Mouse (Mus musculus) midbrain, embryonic 15.5 days (tissue): Measurements from ENCODE around the gene Zfp541. TPM values are rescaled to one million over a fixed set of nuclear protein-coding genes. Genes with fewer than 3 reads are reported as not detected.

ENCODE experiments used
- ATAC-seq: fragments of 200-750 bp; cut with Nextera tagmentation; replicated peaks from 2 replicates; pipeline ENCODE4 v1.8.0; 2017; ENCODE audit warnings: moderate TSS enrichment
- H3K27ac ChIP-seq: fragments of 300-500 bp; sonication (generic); 2 replicates; pipeline ENCODE4 v1.5.1; 2015; ENCODE audit warnings: mild to moderate bottlenecking, inconsistent platforms
- H3K27me3 ChIP-seq: fragments of 300-500 bp; sonication (generic); replicated peaks from 2 replicates; pipeline ENCODE4 v1.6.1; 2015; ENCODE audit warnings: inconsistent platforms
- H3K36me3 ChIP-seq: fragments of 300-500 bp; sonication (generic); replicated peaks from 2 replicates; pipeline ENCODE4 v1.6.1; 2015; ENCODE audit warnings: inconsistent platforms
- H3K4me1 ChIP-seq: fragments of 300-500 bp; sonication (generic); 2 replicates; pipeline ENCODE4 v1.6.1; 2015; ENCODE audit warnings: inconsistent platforms
- H3K4me2 ChIP-seq: fragments of 300-500 bp; sonication (generic); 2 replicates; pipeline ENCODE4 v1.6.1; 2015; ENCODE audit warnings: inconsistent platforms, mild to moderate bottlenecking, moderate library complexity
- H3K4me3 ChIP-seq: fragments of 300-500 bp; sonication (generic); 2 replicates; pipeline ENCODE4 v1.5.1; 2015; ENCODE audit warnings: mild to moderate bottlenecking, inconsistent platforms
- H3K9ac ChIP-seq: fragments of 300-500 bp; sonication (generic); 2 replicates; pipeline ENCODE4 v1.6.1; 2015; ENCODE audit warnings: mild to moderate bottlenecking, inconsistent platforms
- H3K9me3 ChIP-seq: fragments of 300-500 bp; sonication (generic); 2 replicates; pipeline ENCODE4 v1.6.1; 2016; ENCODE audit warnings: inconsistent platforms
- WGBS: fragments of 180-500 bp; shearing (Covaris S2); methylation state at CpG from one replicate; pipeline ENCODE4 v1.1.7; 2015; ENCODE audit warnings: mixed read lengths; 5-methylcytosine and 5-hydroxymethylcytosine counted together
- polyA plus RNA-seq: library from polyadenylated mRNA; unstranded; fragments of >200 nt; fragmentation: Nextera tagmentation; extraction: Ambion mirVana; gene quantifications from 2 replicates; pipeline ENCODE4 v1.2.1, GENCODE M21; 2015

Zfp541 gene
- polyA plus RNA-seq, 1 experiment from 2014 or later, result 0.10 TPM

DNA sequence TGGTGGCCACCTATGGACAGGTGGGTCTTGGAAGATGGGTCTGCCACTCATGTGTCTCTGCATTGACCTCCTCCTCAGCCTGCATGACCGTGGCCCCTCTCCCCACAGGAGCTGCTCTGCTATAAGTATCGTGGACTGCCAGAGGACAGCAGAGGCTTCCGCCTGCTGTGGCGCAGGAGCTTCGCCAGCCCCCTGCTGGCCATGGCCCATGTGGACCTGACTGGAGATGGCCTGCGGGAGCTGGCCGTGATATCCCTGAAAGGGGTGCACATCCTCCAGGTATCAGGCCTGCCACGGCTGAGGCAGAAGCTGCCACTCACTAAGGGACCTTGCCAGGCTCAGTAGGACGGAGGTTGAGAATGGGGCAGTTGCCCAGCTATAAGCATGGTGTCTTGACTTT is 64.2 kb downstream of the Zfp541 start:
- H3K4me1 ChIP-seq, result peaks cover 22% of the 10 kb centered on the region
- H3K4me3 ChIP-seq, result no peak overlapping the region
- no peak overlapping the region for H3K9ac ChIP-seq
- 0 out of 2 replicates have a peak, but pooled peaks cover 9% of the 10 kb centered on the region for H3K36me3 ChIP-seq
- H3K27me3 ChIP-seq, result no peaks in the 10 kb centered on the region
- no peak for ATAC-seq
- 81% methylated on average over 9 of the region's 9 CpGs for WGBS
- no peak overlapping the region for H3K27ac ChIP-seq
- no peaks in the 10 kb centered on the region for H3K9me3 ChIP-seq
- H3K4me2 ChIP-seq, result no peak overlapping the region

- 78% methylated on average over 6 of the region's 6 CpGs for WGBS
- Histone ChIP-seq H3K27ac (0 out of 2 replicates have a peak overlapping the region, but pooled peaks have one; percentile 80), H3K9me3 (no peaks in the 10 kb centered on the region), H3K4me2 (no peak overlapping the region), H3K27me3 (no peaks in the 10 kb centered on the region), H3K9ac (no peak overlapping the region), H3K36me3 (0 out of 2 replicates have a peak, but pooled peaks cover 9% of the 10 kb centered on the region), H3K4me1 (peaks cover 46% of the 10 kb centered on the region), H3K4me3 (no peak overlapping the region)
- no peak for ATAC-seq
Measured at GRCm38 (mm10) chr7:16128344-16128743, 66.7 kb downstream of the Zfp541 start.

DNA sequence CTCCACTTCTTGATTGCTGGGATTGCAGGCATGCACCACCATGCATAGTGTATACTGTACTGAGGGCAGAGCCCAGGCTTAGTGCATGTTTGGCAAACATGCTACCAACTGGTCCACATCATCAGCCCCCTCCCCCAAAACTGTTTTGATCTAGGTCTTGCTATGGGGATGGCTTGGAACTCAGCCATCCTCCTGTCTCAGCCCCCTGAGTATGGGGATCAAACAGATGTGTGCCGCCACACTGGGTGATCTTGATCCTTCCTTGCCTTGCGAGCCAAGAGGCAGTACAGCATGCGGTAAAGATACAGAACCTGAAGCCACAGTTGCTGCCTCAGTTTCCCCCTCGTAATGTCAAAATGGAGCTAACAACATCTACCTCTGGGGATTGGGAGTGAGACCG is 67.3 kb downstream of the Zfp541 start:
- ATAC-seq, result no peak

GRCm38 (mm10) chr7:16129421-16129845 is 67.8 kb downstream of the Zfp541 start, which contains the start of gene Slc8a2:
Gene Slc8a2, plus strand, starts transcription at chr7:16129826.
- Histone ChIP-seq H3K4me3 (peak within 1 kb of the TSS; percentile 64), H3K4me1 (peaks cover 57% of the 10 kb centered on the region), H3K9ac (peak within 1 kb of the TSS; percentile 78), H3K27ac (peak within 1 kb of the TSS; percentile 80), H3K27me3 (no peaks in the 10 kb centered on the region), H3K9me3 (no peaks in the 10 kb centered on the region), H3K36me3 (0 out of 2 replicates have a peak, but pooled peaks cover 6% of the 10 kb centered on the region), H3K4me2 (peak within 1 kb of the TSS; percentile 73)
- 2% methylated on average over 12 of the region's 12 CpGs for WGBS
- ATAC-seq, result peak; percentile 89

More for the DNA sequence above, 67.3 kb downstream of the Zfp541 start:
- no peaks in the 10 kb centered on the region for H3K27me3 ChIP-seq
- peak overlapping the region; percentile 78 for H3K9ac ChIP-seq
- H3K9me3 ChIP-seq, result no peaks in the 10 kb centered on the region
- H3K4me2 ChIP-seq, result peak overlapping the region; percentile 73
- 67% methylated on average over 5 of the region's 5 CpGs for WGBS
- H3K36me3 ChIP-seq, result 0 out of 2 replicates have a peak, but pooled peaks cover 9% of the 10 kb centered on the region
- H3K4me3 ChIP-seq, result peak overlapping the region; percentile 64
- peak overlapping the region; percentile 80 for H3K27ac ChIP-seq
- H3K4me1 ChIP-seq, result peaks cover 52% of the 10 kb centered on the region

- peak overlapping the region; percentile 73 for H3K4me2 ChIP-seq
- peak overlapping the region; percentile 80 for H3K27ac ChIP-seq
- peak overlapping the region; percentile 64 for H3K4me3 ChIP-seq
- WGBS, result under 1% methylated on average over 36 of the region's 38 CpGs
- H3K4me1 ChIP-seq, result peaks cover 64% of the 10 kb centered on the region
- no peaks in the 10 kb centered on the region for H3K27me3 ChIP-seq
- ATAC-seq, result peak; percentile 79
- no peaks in the 10 kb centered on the region for H3K9me3 ChIP-seq
- peak overlapping the region; percentile 78 for H3K9ac ChIP-seq
- H3K36me3 ChIP-seq, result 0 out of 2 replicates have a peak, but pooled peaks cover 6% of the 10 kb centered on the region
Measured at GRCm38 (mm10) chr7:16129846-16130691, 68.5 kb downstream of the Zfp541 start.

- peak overlapping the region; percentile 78 for H3K9ac ChIP-seq
- no peaks in the 10 kb centered on the region for H3K9me3 ChIP-seq
- H3K4me3 ChIP-seq, result peak overlapping the region; percentile 64
- H3K27me3 ChIP-seq, result no peaks in the 10 kb centered on the region
- ATAC-seq, result no peak
- WGBS, result 33% methylated on average over 13 of the region's 13 CpGs
- peaks cover 67% of the 10 kb centered on the region for H3K4me1 ChIP-seq
- H3K4me2 ChIP-seq, result peak overlapping the region; percentile 73
- 0 out of 2 replicates have a peak, but pooled peaks cover under 1% of the 10 kb centered on the region for H3K36me3 ChIP-seq
- H3K27ac ChIP-seq, result peak overlapping the region; percentile 80; the same call in 1 of the 2 replicates
Measured at GRCm38 (mm10) chr7:16130956-16131634, 69.5 kb downstream of the Zfp541 start.

DNA sequence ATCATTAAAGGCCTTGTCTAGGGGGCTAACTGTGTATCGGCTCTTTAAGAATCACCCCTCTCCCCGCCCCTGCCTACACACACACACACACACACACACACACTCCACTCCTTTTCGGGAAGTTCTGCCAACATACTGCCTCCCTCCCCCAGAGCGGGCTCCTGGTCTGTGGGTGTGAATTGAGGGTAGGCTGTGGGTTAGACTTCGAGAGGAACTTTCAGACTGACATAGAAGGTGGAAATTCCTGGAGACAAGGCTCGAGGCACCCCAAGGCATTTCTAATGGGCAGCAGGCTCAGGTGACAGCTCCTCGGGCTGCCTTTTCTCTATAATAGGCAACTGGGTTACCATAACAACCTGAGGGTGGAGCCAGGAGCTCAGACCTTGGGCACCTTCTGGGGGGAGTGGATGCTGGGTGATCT is 70.6 kb downstream of the Zfp541 start:
- H3K27ac ChIP-seq, result no peak overlapping the region
- peak overlapping the region; percentile 2; the same call in 1 of the 2 replicates for H3K4me3 ChIP-seq
- no peaks in the 10 kb centered on the region for H3K9me3 ChIP-seq
- no peaks in the 10 kb centered on the region for H3K36me3 ChIP-seq
- peaks cover 67% of the 10 kb centered on the region for H3K4me1 ChIP-seq
- H3K4me2 ChIP-seq, result peak overlapping the region; percentile 73
- no peak for ATAC-seq
- H3K9ac ChIP-seq, result no peak overlapping the region; the same call in 1 of the 2 replicates
- WGBS, result 10% methylated on average over 7 of the region's 7 CpGs
- no peaks in the 10 kb centered on the region for H3K27me3 ChIP-seq

DNA sequence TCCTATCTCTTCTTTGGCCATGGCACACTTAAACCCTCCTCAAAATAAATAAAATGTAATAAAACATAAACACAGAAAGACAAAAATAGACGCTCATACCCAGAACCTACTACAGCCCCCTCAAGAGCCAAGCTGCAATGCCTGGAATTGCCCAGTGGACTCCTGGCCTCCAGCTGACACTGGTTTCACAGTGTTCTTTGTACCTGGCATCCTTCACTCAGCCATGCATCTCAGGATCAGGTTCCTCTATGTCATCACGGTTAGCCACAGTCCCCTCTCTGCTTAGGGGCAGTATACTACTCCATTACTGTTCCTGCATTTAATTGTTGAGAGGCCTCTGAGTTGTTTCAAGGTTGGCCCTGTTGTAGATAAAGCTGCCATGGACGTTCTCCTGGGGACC is 71.3 kb downstream of the Zfp541 start:
- Histone ChIP-seq H3K9ac (no peak overlapping the region), H3K4me2 (no peak overlapping the region), H3K4me3 (no peak overlapping the region), H3K27me3 (no peaks in the 10 kb centered on the region), H3K9me3 (no peaks in the 10 kb centered on the region), H3K4me1 (peaks cover 67% of the 10 kb centered on the region), H3K27ac (no peak overlapping the region), H3K36me3 (no peaks in the 10 kb centered on the region)
- ATAC-seq, result no peak
- WGBS, result 69% methylated on average over 3 of the region's 3 CpGs

- Histone ChIP-seq H3K27me3 (no peaks in the 10 kb centered on the region), H3K36me3 (no peaks in the 10 kb centered on the region), H3K27ac (no peak overlapping the region), H3K4me3 (no peak overlapping the region), H3K9ac (no peak overlapping the region), H3K4me2 (no peak overlapping the region), H3K9me3 (no peaks in the 10 kb centered on the region), H3K4me1 (peaks cover 60% of the 10 kb centered on the region)
- no peak for ATAC-seq
- WGBS, result 92% methylated on average over 9 of the region's 9 CpGs
Measured at GRCm38 (mm10) chr7:16133691-16134090, 72.1 kb downstream of the Zfp541 start.

GRCm38 (mm10) chr7:16134951-16135392 is 73.4 kb downstream of the Zfp541 start:
- 19% methylated on average over 7 of the region's 7 CpGs for WGBS
- no peaks in the 10 kb centered on the region for H3K9me3 ChIP-seq
- H3K4me3 ChIP-seq, result no peak overlapping the region
- peaks cover 51% of the 10 kb centered on the region for H3K4me1 ChIP-seq
- H3K27ac ChIP-seq, result peak overlapping the region; percentile 62
- no peaks in the 10 kb centered on the region for H3K36me3 ChIP-seq
- peak; percentile 37 for ATAC-seq
- H3K9ac ChIP-seq, result no peak overlapping the region
- H3K27me3 ChIP-seq, result no peaks in the 10 kb centered on the region
- peak overlapping the region; percentile 26; the same call in 1 of the 2 replicates for H3K4me2 ChIP-seq
